ENCODE assay signal across 8 mouse cellular contexts in genomic region chr10:57486542-57487071, GRCm38 (mm10). TPM values are rescaled to one million over a fixed set of nuclear protein-coding genes. Genes with fewer than 3 reads are reported as not detected.
DNase-seq lines count a peak whose midpoint lies in the region; ATAC-seq and TF ChIP-seq lines count a peak whose summit lies in the region.

No protein-coding gene starts in this region.

- H3K4me2 ChIP-seq in heart, embryonic 16.5 days (ENCODE audit: low read depth, low read length), result peak overlapping the region; percentile 75
- H3K4me2 ChIP-seq in midbrain, embryonic 16.5 days (ENCODE audit: low read length), result peak overlapping the region; percentile 55

- peak overlapping the region; percentile 73 for H3K4me3 ChIP-seq in layer of hippocampus, adult 2 months
- H3K4me3 ChIP-seq in MEL (ENCODE audit: control insufficient read depth in 1 of 2, insufficient read depth in 1 of 2, low read depth in 2 of 2, low read length in 2 of 2), result peak overlapping the region; percentile 89 to 91
- peak overlapping the region; percentile 93 for H3K4me3 ChIP-seq in heart, embryonic 16.5 days (ENCODE audit: low read length)
- peak overlapping the region; percentile 76 for H3K4me3 ChIP-seq in liver, adult 2 months (ENCODE audit: insufficient read depth, low read depth, low read length)
- H3K4me3 ChIP-seq in midbrain, embryonic 16.5 days (ENCODE audit: low read depth, low read length), result peak overlapping the region; percentile 94

- no peak for TF ChIP-seq POLR2A in MEL (IDR thresholded peaks at IDR 0.05; ENCODE audit: control insufficient read depth in 1 of 2, insufficient read depth in 1 of 2, low read depth in 1 of 2, low read length in 2 of 2, poor library complexity in 1 of 2)
- TF ChIP-seq POLR2A in liver, adult 2 months (IDR thresholded peaks at IDR 0.05; ENCODE audit: extremely low read depth, insufficient read depth, low read length), result no peak

- peaks cover 5% of the 10 kb centered on the region for H3K79me2 ChIP-seq in MEL (ENCODE audit: control insufficient read depth, insufficient read depth, low read length, poor library complexity)
- peaks cover 8% of the 10 kb centered on the region; the same call in 1 of the 2 replicates for H3K79me2 ChIP-seq in liver, adult 2 months (ENCODE audit: control insufficient read depth, insufficient read depth, low read length)

- no peaks in the 10 kb centered on the region for H3K9me3 ChIP-seq in MEL (replicated peaks; ENCODE audit: insufficient read depth, low read length)
- H3K9me3 ChIP-seq in heart, embryonic 16.5 days (replicated peaks; ENCODE audit: control insufficient read depth, low read length), result no peaks in the 10 kb centered on the region
- no peaks in the 10 kb centered on the region for H3K9me3 ChIP-seq in midbrain, embryonic 16.5 days (replicated peaks; ENCODE audit: control insufficient read depth, low read length, poor library complexity, severe bottlenecking)

- no peak for TF ChIP-seq EP300 in MEL (IDR thresholded peaks at IDR 0.05; ENCODE audit: low read depth in 1 of 2, low read length in 2 of 2)

- H3K36me3 ChIP-seq in MEL (ENCODE audit: control insufficient read depth in 1 of 2, insufficient read depth in 2 of 2, low read length in 2 of 2), result peaks cover 0 to 10% of the 10 kb centered on the region in 2 experiments; a peak in 2 of 4 replicates
- H3K36me3 ChIP-seq in heart, embryonic 16.5 days (ENCODE audit: control insufficient read depth, insufficient read depth), result no peaks in the 10 kb centered on the region
- no peaks in the 10 kb centered on the region for H3K36me3 ChIP-seq in liver, adult 2 months (ENCODE audit: control insufficient read depth, insufficient read depth, low read length)
- H3K36me3 ChIP-seq in midbrain, embryonic 16.5 days (ENCODE audit: control insufficient read depth, insufficient read depth, low read length), result no peaks in the 10 kb centered on the region

- DNase-seq in layer of hippocampus, adult 2 months (ENCODE audit: low spot score in 2 of 2), result peak; percentile 17 to 74
- DNase-seq in layer of hippocampus, postnatal 36 days, result no peak
- DNase-seq in MEL (ENCODE audit: low read depth, low spot score), result peak; percentile 52
- DNase-seq in cerebellum, postnatal 10 days, result peak; percentile 91 to 93
- DNase-seq in liver, adult 2 months (ENCODE audit: extremely low read depth, low read depth, low spot score), result no peak
- no peak for DNase-seq in layer of hippocampus, adult 9-11 months

- H3K9ac ChIP-seq in MEL (ENCODE audit: control insufficient read depth, low read depth, low read length, poor library complexity, severe bottlenecking), result peak overlapping the region; percentile 84
- H3K9ac ChIP-seq in heart, embryonic 16.5 days (ENCODE audit: low read length), result peak overlapping the region; percentile 97
- peak overlapping the region; percentile 91 for H3K9ac ChIP-seq in liver, adult 2 months (ENCODE audit: low read depth, low read length)
- peak overlapping the region; percentile 98 for H3K9ac ChIP-seq in midbrain, embryonic 16.5 days (ENCODE audit: low read depth, low read length)

- no peaks in the 10 kb centered on the region; a peak in 1 of 4 replicates for H3K27me3 ChIP-seq in MEL (ENCODE audit: control insufficient read depth in 1 of 2, insufficient read depth in 2 of 2, low read length in 2 of 2)
- no peaks in the 10 kb centered on the region for H3K27me3 ChIP-seq in heart, embryonic 16.5 days (ENCODE audit: control insufficient read depth, insufficient read depth, low read length)
- no peaks in the 10 kb centered on the region for H3K27me3 ChIP-seq in liver, adult 2 months (ENCODE audit: control insufficient read depth, insufficient read depth, low read length)
- no peaks in the 10 kb centered on the region for H3K27me3 ChIP-seq in midbrain, embryonic 16.5 days (ENCODE audit: control insufficient read depth, insufficient read depth, low read depth, low read length)

- TF ChIP-seq RAD21 in MEL (IDR thresholded peaks at IDR 0.05; ENCODE audit: low read depth, low read length), result no peak

- H3K4me1 ChIP-seq in MEL (ENCODE audit: control insufficient read depth in 1 of 2, insufficient read depth in 2 of 2, low read length in 2 of 2), result peaks cover 0 to 3% of the 10 kb centered on the region in 2 experiments; a peak in 1 of 4 replicates
- H3K4me1 ChIP-seq in heart, embryonic 16.5 days (ENCODE audit: control insufficient read depth, insufficient read depth, low read length), result no peaks in the 10 kb centered on the region; the same call in 1 of the 2 replicates
- peaks cover 16% of the 10 kb centered on the region for H3K4me1 ChIP-seq in liver, adult 2 months (ENCODE audit: control insufficient read depth, insufficient read depth, low read length)
- H3K4me1 ChIP-seq in midbrain, embryonic 16.5 days (ENCODE audit: control insufficient read depth, insufficient read depth, low read length), result peaks cover 23% of the 10 kb centered on the region

- TF ChIP-seq CTCF in layer of hippocampus, adult 2 months (conservative IDR thresholded peaks at IDR 0.05), result no peak
- TF ChIP-seq CTCF in MEL (IDR thresholded peaks at IDR 0.05 in 2 of 3, conservative IDR thresholded peaks at IDR 0.05 in 1 of 3; ENCODE audit: control insufficient read depth in 1 of 3, insufficient read depth in 1 of 3, low read depth in 2 of 3, low read length in 3 of 3, poor library complexity in 1 of 3, severe bottlenecking in 1 of 3), result no peak
- TF ChIP-seq CTCF in liver, adult 2 months (IDR thresholded peaks at IDR 0.05; ENCODE audit: low read depth, low read length), result no peak

- WGBS in heart, embryonic 16.5 days, result under 1% methylated on average over 63 of the region's 65 CpGs
- under 1% methylated on average over 65 of the region's 65 CpGs for WGBS in liver, adult 2 months
- WGBS in midbrain, embryonic 16.5 days, result under 1% methylated on average over 49 of the region's 65 CpGs

- H3K27ac ChIP-seq in layer of hippocampus, adult 2 months, result peak overlapping the region; percentile 96
- peak overlapping the region; percentile 31; the same call in 1 of the 2 replicates for H3K27ac ChIP-seq in MEL (ENCODE audit: control insufficient read depth, low read depth, low read length)
- H3K27ac ChIP-seq in heart, embryonic 16.5 days (ENCODE audit: low read length), result peak overlapping the region; percentile 94
- H3K27ac ChIP-seq in liver, adult 2 months (replicated peaks; ENCODE audit: insufficient read depth, low read depth, low read length), result peak overlapping the region; percentile 77
- peak overlapping the region; percentile 97 for H3K27ac ChIP-seq in midbrain, embryonic 16.5 days (ENCODE audit: low read length)

- ATAC-seq in heart, embryonic 16.5 days (replicated peaks; ENCODE audit: extremely low read depth, insufficient read depth, low FRiP score), result peak; percentile 75
- peak; percentile 92 for ATAC-seq in midbrain, embryonic 16.5 days

TF ChIP-seq in MEL, 35 proteins besides CTCF, POLR2A, EP300 and RAD21:
- TF ChIP-seq MXI1 (IDR thresholded peaks at IDR 0.05; ENCODE audit: low read depth, low read length) (0 out of 2 replicates have a peak, but pooled peaks have one; percentile 31), SIN3A (IDR thresholded peaks at IDR 0.05; ENCODE audit: low read length) (0 out of 2 replicates have a peak, but pooled peaks have one; percentile 19), CHD2 (IDR thresholded peaks at IDR 0.05; ENCODE audit: low read length) (no peak), RCOR1 (IDR thresholded peaks at IDR 0.05; ENCODE audit: low read depth, low read length) (0 out of 2 replicates have a peak, but pooled peaks have one; percentile 18), E2F4 (IDR thresholded peaks at IDR 0.05; ENCODE audit: borderline replicate concordance, low read depth, low read length) (no peak)

RNA-seq across cellular contexts. Expression of gene Hsf2, which starts 0.4 kb away (rescaled TPM):
- 10 to 100 TPM; 31.8 to 33.0 TPM for total RNA-seq in layer of hippocampus, adult 2 months (2021)
- total RNA-seq in layer of hippocampus, postnatal 36 days (2021), result 10 to 100 TPM; 32.2 to 33.4 TPM
- 4.5 and 6.1 TPM in 2 replicates for total RNA-seq in MEL (2012; rRNA removed)
- polyA plus RNA-seq in MEL (2012; ENCODE audit: insufficient read depth in 1 of 2, insufficient read length in 2 of 2, low read depth in 1 of 2, low replicate concordance in 2 of 2, missing spikeins in 1 of 2), result 1 to 10 TPM in 1 of 2 experiments, not detected in 1; 6.1 TPM
- 19.8 and 20.4 TPM in 2 replicates for polyA plus RNA-seq in heart, embryonic 16.5 days (2015; fragmentation: Nextera tagmentation; extraction: Ambion mirVana)
- 30.5 and 33.0 TPM in 2 replicates for total RNA-seq in liver, adult 2 months (2014; rRNA removed)
- 6.3 and 6.7 TPM in 2 replicates for polyA plus RNA-seq in liver, adult 2 months (2012; rRNA removed)
- polyA plus RNA-seq in midbrain, embryonic 16.5 days (2015; fragmentation: Nextera tagmentation; extraction: Ambion mirVana), result 54.2 and 60.7 TPM in 2 replicates

RNA-seq across cellular contexts. Expression of gene Serinc1, which starts 45.7 kb away (rescaled TPM):
- total RNA-seq in layer of hippocampus, adult 2 months (2021), result 100 to 1,000 TPM; 901 to 988 TPM
- 1,000 to 10,000 TPM in 1 of 2 experiments, 100 to 1,000 TPM in 1; 905 to 1,006 TPM for total RNA-seq in layer of hippocampus, postnatal 36 days (2021)
- 35.4 and 38.3 TPM in 2 replicates for total RNA-seq in MEL (2012; rRNA removed)
- polyA plus RNA-seq in MEL (2012; ENCODE audit: insufficient read depth in 1 of 2, insufficient read length in 2 of 2, low read depth in 1 of 2, low replicate concordance in 2 of 2, missing spikeins in 1 of 2), result 10 to 100 TPM in 1 of 2 experiments, not detected in 1; 42.8 TPM
- polyA plus RNA-seq in heart, embryonic 16.5 days (2015; fragmentation: Nextera tagmentation; extraction: Ambion mirVana), result 149 and 168 TPM in 2 replicates
- 200 and 215 TPM in 2 replicates for total RNA-seq in liver, adult 2 months (2014; rRNA removed)
- polyA plus RNA-seq in liver, adult 2 months (2012; rRNA removed), result 52.4 and 53.1 TPM in 2 replicates
- 456 and 463 TPM in 2 replicates for polyA plus RNA-seq in midbrain, embryonic 16.5 days (2015; fragmentation: Nextera tagmentation; extraction: Ambion mirVana)

Comparison
In these comparisons a context has a peak if more than half of its experiments do, and no peak if none do; other contexts are left out.
1. DNase-seq: peak in layer of hippocampus, adult 2 months (2 of 2), MEL (single experiment) and cerebellum, postnatal 10 days (2 of 2); none in layer of hippocampus, postnatal 36 days (0 of 2), liver, adult 2 months (single experiment) and layer of hippocampus, adult 9-11 months (single experiment).
2. H3K27ac ChIP-seq: peak in every context shown above with its lines; median percentile 97 in midbrain, embryonic 16.5 days; 96 in layer of hippocampus, adult 2 months; 94 in heart, embryonic 16.5 days; 77 in liver, adult 2 months; 31 in MEL.
3. Peak in every context shown above with its lines, with median percentiles within 50 percentile points of each other: H3K4me3 ChIP-seq and H3K9ac ChIP-seq.